Mouse (Mus musculus) ZHBTc4 (cell line): ENCODE data around the gene Rab17.

Source experiments
- DNase-seq: peaks from one replicate; pipeline ENCODE4 v3.0.0-alpha.2; 2011; ENCODE audit warnings: low read depth, low spot score

Rab17 gene

DNA sequence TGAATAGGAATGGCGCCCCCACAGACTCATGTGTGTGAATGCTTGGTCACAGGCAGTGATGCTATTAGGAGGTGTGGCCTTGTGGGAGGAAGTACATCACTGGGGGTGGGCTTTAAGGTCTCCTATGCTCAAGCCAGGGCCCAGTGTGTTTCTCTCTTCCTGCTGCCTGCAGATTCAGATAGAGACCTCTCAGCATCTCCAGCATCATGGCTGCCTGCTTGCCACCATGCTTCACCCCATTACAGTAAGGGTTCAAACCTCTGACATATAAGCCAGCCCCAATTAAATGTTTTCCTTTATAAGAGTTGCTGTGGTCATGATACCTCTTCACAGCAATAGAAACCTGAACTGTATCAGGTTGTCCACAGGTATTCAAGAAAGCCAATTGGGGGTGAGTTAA, 26.5 kb upstream of the Rab17 start:
- DNase-seq = no peak

DNA sequence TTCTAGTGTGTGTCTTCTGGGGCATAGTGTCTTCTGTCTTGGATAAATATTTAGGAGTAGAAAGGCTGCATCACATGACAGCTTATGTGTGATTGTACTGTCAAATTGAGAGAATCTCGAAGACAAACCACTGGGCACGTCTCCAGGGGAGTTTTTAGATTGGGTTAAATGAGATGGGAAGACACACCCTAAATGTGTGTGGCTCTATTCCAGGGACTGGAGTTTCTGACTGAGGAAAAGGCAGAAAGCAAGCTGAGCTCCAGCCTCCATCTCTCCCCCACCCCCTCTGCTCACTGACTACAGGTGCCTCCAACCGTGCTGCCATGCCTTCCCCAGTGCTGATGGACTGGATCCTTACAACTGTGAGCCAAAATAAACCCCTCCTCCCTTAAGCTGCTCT, 11.9 kb upstream of the Rab17 start:
- no peak for DNase-seq

DNA sequence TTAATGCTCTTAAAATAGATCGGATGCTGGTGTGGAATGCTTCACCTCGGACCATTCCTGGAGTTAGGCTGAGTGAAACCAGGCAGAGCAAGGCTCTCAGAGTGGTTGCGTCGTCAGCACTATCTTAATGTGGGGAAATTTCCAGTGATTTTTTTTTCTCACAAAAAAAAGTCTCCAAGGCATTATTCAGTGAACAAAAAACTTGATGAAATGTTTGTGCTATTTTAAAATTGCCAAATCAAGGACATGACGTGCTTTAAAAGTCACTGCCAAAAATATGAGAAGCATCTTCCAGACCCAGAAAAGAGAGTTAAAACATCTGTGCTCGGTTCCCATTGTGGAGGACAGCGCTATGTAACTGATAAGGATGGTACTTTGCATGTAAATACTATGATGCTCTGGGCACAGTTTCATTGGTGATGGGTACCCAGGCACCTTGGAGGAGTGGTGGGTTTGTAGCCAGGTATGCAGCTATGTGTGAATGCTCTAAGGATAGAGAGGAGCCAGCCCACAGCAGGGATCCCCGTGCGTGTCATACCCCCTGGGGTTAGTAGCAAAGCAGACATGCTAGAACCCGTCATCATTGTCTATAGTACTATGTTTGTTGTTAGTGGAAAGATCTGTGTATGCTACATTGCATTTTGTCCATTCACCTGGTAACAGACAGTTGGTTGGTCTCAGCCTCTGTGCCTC, 11.3 kb upstream of the Rab17 start:
- no peak for DNase-seq

DNA sequence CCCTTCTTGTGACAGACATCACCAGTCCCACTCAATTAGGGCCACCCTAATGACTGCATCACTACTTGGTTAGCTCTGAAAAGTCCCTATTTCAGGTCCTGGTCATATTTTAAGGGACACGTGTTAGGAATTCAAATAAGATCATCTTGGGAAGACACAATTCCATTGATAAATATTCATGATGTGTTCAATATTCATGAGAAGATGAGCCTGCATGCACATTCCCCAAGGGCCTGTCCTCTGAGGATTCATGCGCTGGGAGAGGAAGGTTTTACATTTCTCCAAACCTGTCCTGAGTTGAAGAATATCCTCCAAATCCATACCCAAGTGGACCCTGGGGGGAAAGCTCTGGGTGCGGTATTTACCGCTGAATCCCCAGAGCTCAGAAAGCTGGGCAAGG, 6.5 kb upstream of the Rab17 start:
- no peak for DNase-seq

DNA sequence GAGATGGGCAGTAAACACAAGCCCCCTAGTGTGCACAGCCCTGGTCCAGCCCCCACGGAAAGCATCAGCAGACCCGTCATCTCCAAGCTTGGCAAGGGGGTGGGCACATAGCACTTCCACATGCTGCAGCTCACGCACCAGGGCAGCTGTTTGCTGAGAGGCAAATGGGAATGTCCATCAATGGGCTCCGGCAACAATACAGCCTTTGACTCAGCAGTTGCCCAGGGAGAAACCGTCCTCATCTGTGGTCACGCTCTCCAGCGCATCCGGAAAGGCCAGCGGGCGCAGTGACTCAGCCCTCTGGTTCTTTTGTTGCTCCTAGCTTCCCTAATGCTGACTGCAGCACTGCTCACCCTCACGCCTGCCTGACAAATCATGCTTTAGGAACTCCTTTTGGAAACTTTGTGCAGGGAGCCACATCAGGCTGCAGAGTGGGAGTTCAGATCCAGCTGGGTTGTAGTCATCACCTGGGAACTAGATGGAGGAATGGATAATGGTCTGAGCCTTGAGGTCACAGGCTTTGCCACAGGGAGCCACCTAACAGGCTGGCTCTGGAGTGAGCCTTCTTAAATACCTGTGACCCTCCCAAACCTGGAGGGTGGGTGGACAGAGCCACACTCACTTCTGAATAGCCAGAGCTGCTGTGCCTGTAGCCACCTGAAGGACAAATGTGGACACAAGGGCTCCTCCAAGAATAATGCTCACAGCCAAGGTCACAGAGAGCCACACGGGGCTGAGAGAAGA, 5.6 kb upstream of the Rab17 start:
- DNase-seq = no peak

DNA sequence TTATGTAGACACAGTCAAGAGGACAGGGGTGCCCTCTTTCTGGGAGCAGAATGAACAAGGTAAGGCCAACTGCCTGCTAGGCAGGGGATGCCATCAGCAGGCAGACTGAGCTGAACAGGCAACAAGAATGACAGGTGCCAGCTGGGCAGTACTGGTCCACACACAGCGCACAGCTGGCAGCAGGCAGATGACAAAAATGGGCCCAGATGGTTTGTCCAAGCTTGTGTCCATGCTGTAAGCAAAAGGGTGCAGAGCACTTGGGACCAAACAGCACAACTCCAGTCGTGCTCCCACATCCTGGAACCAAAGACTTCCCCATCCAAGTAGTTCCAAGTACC, 4.1 kb upstream of the Rab17 start:
- no peak for DNase-seq

DNA sequence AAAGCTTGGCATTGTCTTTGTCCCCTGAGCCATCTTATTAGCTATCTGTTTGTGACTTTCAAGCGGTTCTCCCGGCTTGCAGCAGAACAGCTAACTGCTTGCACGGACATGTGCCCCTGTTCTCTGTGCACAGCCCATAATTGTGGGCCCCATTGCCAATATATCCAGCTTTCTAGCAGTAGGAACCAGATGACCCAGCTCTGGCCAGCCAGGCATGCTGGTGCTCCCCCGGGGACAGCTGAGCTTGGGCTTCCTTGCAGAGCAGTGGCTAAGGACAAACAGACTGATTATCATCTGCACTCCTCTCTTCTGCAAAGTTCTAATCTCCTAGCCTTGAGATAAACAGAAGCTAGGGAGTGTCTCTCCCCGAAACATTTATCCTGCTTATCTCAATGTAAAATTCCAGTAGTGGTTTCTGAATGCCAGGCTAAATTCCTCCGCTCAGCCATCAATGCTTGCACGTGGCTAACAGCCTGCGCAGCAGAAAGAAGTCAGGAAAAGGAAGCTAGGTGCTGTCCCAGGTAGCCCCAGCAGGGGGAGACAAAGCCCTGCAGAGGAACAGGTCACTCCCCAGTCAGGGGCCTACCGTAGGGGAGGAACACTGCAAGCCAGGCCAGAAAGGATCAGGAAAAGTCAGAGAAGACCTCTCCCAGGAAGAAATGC, 3.6 kb upstream of the Rab17 start:
- DNase-seq = peak; percentile 88

DNA sequence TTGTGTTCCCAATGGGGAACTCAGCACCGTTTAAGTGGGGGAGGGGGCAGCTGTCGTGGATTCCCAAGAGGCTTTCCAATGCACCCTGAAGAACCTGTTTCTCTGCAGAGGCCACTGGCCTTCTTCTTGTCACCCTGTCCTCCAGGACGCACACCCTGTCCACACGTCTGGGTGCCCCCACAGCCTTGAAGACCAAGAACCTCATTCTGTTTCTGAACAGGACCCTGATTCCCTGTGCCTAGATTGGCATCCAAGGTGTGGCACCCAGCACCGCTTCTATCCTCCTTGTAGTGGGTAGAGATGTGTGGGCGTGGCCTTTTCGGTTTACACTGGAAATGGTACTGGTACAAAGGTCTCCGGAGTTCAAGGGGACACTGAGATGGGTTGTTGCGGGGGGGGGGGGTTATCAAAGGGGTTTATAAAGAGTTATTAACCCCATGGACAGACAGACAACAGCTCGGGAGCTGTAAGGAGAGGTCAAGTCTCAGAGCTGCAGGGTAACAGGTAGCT, 475 bp upstream of the Rab17 start:
- no peak for DNase-seq

DNA sequence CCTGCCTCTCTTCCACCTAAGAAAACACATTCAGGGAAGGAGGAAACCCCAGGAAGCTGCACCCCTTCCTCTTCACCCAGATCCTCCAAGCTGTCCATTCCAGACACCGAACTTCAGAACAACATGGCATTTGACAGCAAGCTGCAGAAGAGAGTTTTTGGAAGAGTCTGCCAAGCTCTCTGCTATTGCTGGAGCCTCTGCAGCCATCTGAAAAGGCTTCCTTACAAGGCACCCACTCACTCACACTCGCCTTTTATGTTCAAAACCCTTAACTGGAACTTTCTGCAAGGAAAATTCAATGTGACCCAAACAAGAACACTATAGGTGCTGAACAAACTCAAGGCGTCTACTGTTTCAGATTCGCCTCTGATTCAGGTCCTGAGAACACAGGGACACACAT, 812 bp downstream of the Rab17 start:
- DNase-seq = no peak

DNA sequence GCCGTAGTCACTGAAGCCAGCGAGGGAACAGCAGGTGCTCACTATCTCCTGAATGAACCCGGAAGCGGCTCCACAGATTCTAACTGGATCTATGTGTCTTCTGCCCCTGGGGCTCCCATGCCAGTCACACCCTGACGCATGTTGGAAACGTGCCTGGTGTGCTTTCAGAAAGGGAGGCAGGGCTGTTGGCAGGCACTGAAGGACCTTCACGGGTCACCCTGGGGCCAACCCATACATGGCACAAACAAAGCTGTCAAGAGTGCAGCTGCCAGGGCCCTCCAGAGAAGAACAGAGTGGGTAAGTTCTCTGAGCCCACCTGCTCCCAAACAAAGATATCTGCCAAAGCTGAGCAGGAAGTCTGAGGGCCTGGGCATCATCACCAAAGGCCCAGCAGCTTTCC, 1.9 kb downstream of the Rab17 start:
- no peak for DNase-seq

DNA sequence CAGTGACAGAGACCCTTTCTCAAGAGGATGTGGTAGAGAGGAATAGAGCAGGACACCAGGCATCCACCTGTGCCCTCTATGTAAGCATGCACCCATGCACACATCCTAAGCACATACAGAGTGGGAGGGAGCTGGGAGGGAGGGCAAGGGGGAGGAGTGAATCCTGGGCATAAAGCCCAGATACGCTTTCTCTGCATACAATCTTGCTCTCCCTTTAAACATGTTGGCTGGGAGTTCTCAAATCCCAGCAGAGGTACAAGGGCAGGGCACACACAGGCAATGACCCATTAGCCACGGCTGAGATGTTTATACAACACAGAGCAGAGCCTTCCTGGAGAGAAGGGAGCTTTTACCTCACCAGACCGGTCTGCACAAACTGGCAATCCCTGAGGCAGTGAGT, 6.5 kb downstream of the Rab17 start:
- DNase-seq = no peak

DNA sequence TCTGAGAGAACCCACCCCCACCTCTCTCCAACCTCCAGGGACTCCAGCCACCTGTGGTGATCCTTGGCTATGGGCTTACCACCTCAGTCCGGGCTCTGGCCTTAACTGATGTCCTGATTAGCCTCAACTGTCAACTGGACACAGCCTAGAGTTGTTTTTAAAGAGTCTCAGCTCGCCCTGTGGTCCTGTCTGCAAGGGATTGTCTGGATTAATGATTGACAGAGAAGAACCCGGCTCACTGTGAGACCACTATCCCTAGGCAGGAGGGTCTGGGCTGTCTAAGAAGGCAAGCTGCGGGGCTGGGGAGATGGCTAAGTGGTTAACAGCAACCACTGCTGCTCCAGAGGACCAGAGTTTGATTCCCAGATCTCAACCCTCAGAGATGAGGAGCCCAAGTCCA, 6.9 kb downstream of the Rab17 start:
- no peak for DNase-seq

DNA sequence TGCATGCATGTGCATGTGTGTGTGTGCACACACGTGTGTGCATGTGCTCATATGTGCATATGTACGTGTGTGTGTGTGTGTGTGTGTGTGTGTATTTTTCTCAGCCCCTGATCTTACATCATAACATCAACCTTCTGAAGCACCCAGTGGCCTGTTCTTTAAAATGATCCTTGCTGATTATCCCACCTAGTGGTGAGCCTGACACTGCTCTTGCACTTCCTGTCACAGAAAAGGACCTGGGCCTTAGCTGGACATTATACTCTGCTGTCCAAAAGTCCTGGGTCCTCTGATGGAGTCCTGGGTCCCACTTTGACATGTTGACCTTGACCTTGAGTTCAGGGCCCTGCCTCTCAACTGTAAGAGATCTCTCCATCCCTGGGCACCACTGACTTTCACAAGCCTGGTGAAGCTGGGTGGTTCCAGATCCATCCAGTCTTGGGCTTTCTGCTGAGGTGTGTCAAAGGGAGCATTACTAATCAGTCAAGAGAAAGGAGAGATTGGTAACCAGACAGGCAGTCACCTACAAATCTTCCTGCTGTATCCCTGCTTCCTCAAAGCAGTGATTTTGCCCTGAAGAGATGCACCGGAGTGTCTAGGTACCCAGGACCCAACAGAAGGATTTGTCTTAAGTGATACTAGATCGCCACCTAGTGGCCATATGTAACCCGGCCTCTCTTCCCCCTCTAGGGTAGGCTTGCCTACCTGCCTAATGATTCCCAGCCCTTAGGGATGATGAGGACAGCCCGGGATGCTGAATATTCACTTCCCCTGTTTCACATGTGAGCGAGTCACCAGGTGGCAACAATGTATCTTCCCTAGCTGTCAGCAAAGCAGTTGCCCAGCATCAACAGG, 13.0 kb downstream of the Rab17 start:
- peak; percentile 81 for DNase-seq

DNA sequence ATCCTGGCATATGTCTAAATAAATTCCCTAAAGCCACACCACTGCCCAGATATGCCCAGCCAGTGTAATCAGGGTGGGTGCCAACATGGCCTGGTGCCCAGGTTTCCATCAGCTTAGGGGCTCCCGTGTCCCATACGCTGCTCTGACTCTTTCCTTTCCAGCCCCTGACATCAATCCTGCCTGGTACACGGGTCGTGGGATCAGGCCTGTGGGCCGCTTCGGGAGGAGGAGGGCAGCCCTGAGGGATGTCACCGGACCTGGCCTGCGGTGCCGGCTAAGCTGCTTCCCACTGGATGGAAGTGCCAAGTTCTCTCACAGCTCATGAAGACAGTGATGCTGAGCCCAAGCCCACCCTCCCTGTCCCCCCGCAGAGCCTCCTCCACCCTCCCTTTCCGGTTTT, 15.8 kb downstream of the Rab17 start:
- no peak for DNase-seq

DNA sequence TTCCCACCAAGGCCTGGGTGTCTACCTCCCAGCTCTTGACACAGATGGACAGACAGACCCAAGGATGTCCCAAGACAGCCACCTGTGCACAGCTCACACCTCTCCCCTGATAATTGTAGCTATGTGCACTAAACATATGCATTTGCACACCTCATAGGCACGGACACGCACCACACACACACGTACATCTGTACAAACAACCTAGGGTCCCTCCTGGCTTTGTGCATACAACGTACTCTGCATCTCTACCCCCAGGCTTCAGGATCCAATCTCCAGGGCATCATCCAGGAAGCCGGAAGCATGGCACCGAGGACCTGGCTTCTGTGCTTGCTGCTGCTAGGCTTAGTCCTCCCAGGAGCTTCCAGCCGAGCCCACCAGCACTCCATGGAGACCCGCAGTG, 16.7 kb downstream of the Rab17 start, which contains the start of gene Prlh:
Prlh (plus strand) TSS at position 301 of the 400 bp plus-strand sequence.
- no peak for DNase-seq

DNA sequence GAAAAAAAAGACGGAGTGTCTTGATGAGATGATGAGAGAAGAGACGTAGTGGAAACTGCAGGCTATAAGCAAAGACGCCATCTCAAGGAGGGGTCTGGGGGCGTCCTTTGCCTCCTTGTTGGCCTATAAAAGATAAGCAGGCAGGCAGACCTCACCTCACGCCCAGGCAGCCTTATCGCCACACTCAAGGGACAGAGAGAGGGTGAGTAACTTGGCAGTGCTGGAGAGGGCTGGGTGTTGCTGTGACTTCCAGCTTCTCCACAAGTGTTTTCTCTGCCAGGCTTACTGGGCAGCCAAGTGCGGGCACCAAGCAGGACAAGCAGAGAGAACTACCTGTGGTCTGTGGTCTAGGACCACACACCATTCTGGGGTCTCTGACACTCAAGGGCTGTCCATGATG, 17.8 kb downstream of the Rab17 start:
- DNase-seq = no peak

DNA sequence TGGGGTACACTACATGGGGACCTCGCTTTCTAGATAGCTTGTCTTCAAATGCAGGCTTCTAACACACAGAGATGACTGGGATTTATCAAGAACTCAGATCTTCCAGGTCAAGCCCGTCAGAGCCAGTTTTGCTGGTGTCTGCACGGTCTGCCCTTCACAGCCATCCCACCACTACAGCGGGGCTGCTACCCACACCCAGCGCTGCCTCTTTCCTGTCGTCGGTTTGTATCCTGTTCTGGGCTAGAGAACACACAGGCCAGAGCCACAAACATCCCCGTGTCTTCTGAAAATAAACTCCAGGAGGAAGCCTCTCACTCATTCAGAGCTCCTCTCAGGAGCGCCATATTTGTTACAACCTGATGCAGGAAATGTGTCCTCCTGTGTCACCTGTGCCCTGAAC, 20.2 kb downstream of the Rab17 start:
- DNase-seq = no peak

DNA sequence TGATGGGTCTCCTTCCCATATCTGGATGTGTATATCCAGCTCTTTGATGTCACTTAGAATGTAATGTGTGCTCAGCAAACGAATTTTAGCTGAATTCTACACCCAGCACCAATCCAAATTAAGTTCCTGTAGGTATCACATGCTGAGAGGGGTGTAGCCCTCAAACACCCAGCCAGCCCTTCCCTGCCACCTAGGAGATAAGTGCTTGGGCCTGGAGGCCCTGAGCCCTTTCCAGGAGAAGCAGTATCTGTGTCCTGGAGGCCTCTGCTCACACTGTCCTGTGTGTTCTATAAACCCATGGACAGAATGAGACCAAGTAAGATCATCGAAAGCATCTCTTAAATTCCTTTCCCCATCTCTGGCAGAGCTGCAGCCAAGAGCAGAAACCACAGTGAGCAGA, 22.2 kb downstream of the Rab17 start:
- DNase-seq = no peak

DNA sequence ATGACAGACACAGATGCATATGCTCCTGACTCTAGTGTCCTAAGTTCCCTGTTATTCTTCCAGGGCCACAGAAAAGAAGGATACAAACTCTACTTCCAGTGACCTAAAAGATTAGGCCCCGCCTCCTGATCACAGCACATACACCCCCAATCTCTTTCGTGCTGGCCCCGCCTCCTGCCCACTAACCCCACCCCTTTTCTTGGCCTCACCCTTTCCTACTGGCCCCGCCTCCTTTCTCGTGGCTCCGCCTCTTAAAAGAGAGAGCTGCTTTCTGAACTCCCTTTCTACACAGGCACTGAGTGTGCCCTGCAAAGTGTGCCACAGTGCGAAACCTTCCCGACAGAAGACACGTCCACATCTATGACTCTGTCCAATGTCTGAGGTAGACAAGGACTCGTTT, 24.3 kb downstream of the Rab17 start:
- peak; percentile 75 for DNase-seq

DNA sequence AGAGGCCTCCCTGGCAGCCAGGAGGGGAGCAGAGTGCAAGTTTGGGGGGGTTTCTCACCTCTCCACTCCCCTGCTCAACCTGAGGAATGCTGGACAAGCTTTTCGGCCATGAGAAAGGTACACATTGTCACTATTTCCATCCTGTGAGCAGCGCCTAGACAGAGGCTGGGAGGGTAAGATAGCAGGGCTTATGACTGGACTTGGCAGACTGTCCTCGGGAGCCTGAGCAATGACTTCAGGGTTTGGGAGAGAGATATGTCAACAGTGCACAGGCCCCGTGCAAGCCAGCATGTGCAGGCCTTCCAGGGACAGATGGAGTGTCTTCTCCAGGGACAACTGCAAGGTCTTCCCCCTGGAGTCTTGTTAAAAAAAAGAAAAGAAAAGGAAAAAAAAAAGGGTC, 29.5 kb downstream of the Rab17 start:
- no peak for DNase-seq

DNA sequence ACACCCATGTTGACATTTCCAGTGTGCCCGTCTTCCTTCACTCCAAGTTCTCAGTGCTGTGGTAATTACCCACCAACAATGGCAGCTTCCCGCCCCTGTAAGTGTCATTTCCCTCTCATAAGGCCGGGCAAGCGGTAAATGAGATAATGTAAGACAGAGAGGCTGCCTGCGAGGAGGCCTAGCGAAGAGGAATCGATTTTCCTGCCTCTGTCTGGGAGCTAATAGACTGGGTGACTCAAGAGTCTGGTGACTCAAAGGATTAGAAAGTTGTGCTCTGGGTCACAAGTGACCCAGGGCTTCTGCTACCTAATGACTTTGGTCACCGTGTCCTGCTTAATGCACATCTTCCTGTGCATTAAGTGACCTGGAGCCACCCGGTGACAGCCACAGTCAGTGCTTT, 32.5 kb downstream of the Rab17 start:
- no peak for DNase-seq

DNA sequence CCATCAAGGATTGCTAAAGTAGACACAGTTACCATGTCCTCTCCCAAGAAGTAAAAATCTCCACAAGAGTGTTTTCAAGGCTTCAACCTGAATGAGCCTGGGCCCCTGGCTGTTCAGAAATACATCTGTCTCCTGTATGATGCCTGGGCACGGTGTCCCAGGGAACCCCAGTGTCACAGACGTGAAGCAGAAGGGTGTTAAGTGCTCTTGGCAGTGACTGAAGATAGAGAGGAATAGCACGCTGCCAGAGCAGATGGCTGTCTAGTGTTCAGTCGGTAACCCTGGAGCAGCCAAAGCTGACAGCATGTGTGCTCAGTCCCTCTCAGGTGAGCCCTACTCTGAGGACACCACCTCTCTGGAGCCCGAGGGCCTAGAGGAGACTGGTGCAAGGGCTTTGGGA, 36.5 kb downstream of the Rab17 start:
- no peak for DNase-seq
